Mouse (Mus musculus) limb, embryonic 14.5 days (tissue): ENCODE data around the gene Phkg2. TPM values are rescaled to one million over a fixed set of nuclear protein-coding genes. Genes with fewer than 3 reads are reported as not detected.

Experiments used
- ATAC-seq: fragments of 200-750 bp; cut with Nextera tagmentation; 2 replicates; pipeline ENCODE4 v1.8.0; 2017; ENCODE audit warnings: low read depth, moderate number of reproducible peaks, moderate TSS enrichment; ENCODE audit not compliant: low FRiP score
- DNase-seq: peaks from one replicate; pipeline ENCODE4 v3.0.0-alpha.2; 2015; ENCODE audit warnings: low spot score
- H3K27ac ChIP-seq: fragments of 300-500 bp; sonication (generic); replicated peaks from 2 replicates; pipeline ENCODE4 v1.5.1; 2014; ENCODE audit warnings: low read depth, mild to moderate bottlenecking, low read length, moderate library complexity, mixed read lengths
- H3K27me3 ChIP-seq: fragments of 300-500 bp; sonication (generic); 2 replicates; pipeline ENCODE4 v1.6.1; 2014; ENCODE audit warnings: low read length, mixed read lengths; ENCODE audit not compliant: control insufficient read depth, insufficient read depth
- H3K36me3 ChIP-seq: fragments of 300-500 bp; sonication (generic); 2 replicates; pipeline ENCODE4 v1.6.1; 2014; ENCODE audit warnings: mild to moderate bottlenecking, low read length, moderate library complexity, mixed read lengths; ENCODE audit not compliant: control insufficient read depth, insufficient read depth
- H3K4me1 ChIP-seq: fragments of 300-500 bp; sonication (generic); 2 replicates; pipeline ENCODE4 v1.6.1; 2014; ENCODE audit warnings: antibody characterized with exemption, low read length, mixed read lengths; ENCODE audit not compliant: control insufficient read depth, insufficient read depth
- H3K4me2 ChIP-seq: fragments of 300-500 bp; sonication (generic); replicated peaks from 2 replicates; pipeline ENCODE4 v1.6.1; 2014; ENCODE audit warnings: low read depth, mild to moderate bottlenecking, low read length, moderate library complexity; ENCODE audit not compliant: severe bottlenecking
- H3K4me3 ChIP-seq: fragments of 300-500 bp; sonication (generic); replicated peaks from 2 replicates; pipeline ENCODE4 v1.5.1; 2014; ENCODE audit warnings: low read length
- H3K9ac ChIP-seq: fragments of 300-500 bp; sonication (generic); 2 replicates; pipeline ENCODE4 v1.6.1; 2014; ENCODE audit warnings: mild to moderate bottlenecking, low read depth, low read length, moderate library complexity; ENCODE audit not compliant: severe bottlenecking
- H3K9me3 ChIP-seq: fragments of 300-500 bp; sonication (generic); 2 replicates; pipeline ENCODE4 v1.6.1; 2016; ENCODE audit warnings: low read length; ENCODE audit not compliant: control insufficient read depth
- POLR2A ChIP-seq: fragments of 200-500 bp; IDR thresholded peaks from 2 replicates; pipeline ENCODE4 v1.8.0; 2012; ENCODE audit warnings: inconsistent platforms, mild to moderate bottlenecking, moderate library complexity, borderline replicate concordance; ENCODE audit not compliant: insufficient read depth, insufficient read length; ENCODE audit errors: extremely low read depth
- WGBS: fragments of 180-500 bp; shearing (Covaris S2); extraction: QIAGEN DNeasy Blood & Tissue Kit; methylation state at CpG from one replicate; pipeline ENCODE4 v1.1.7; 2014; 5-methylcytosine and 5-hydroxymethylcytosine counted together
- polyA plus RNA-seq, 2 experiments: library from polyadenylated mRNA; depleted of rRNA in 1 of 2; stranded (reverse) in 1 of 2; unstranded in 1 of 2; fragments of >200 nt; fragmentation: Nextera tagmentation in 1 of 2; extraction: Ambion mirVana in 1 of 2; gene quantifications; 2 replicates each; pipeline versions ENCODE4 v1.2.1 to v1.2.3; 2012 to 2014

The Phkg2 gene
- polyA plus RNA-seq, 2 experiments, result 36.3 to 99.1 TPM

GRCm38 (mm10) chr7:127585031-127585430 lies 11.9 kb downstream of the Phkg2 start:
- H3K36me3 ChIP-seq, result peaks cover 57% of the 10 kb centered on the region
- ATAC-seq (no peak), DNase-seq (no peak)
- H3K4me2 ChIP-seq, result no peak overlapping the region
- WGBS, result 77% methylated on average over 7 of the region's 7 CpGs
- H3K9ac ChIP-seq, result no peak overlapping the region
- H3K27ac ChIP-seq, result no peak overlapping the region
- no peaks in the 10 kb centered on the region for H3K27me3 ChIP-seq
- no peak overlapping the region for H3K4me3 ChIP-seq
- H3K4me1 ChIP-seq, result peaks cover 10% of the 10 kb centered on the region; the same call in 1 of the 2 replicates
- H3K9me3 ChIP-seq, result no peaks in the 10 kb centered on the region
- no peak for TF ChIP-seq POLR2A

DNA sequence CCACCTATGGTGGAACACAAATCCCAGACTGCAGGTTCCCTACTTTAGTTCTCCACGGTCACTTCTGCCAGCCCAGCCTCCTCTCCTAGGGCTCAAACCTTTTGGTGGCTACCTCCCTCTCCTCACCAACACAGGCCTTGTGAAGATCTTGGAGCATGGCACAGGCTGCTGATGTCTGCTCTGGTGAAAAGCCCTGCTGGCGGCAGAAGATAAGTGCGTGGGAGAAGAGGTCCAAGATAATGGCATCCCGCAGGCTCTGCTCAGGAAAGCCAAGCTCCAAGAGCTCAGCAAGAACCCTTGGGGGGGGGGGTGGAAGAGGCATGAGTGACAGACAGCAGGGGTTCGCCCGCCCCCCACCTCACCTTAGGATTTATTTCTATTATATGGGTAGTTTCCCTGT lies 13.0 kb downstream of the Phkg2 start:
- WGBS, result 95% methylated on average over 6 of the region's 6 CpGs
- Histone ChIP-seq H3K9me3 (no peaks in the 10 kb centered on the region), H3K36me3 (peaks cover 56% of the 10 kb centered on the region), H3K27me3 (no peaks in the 10 kb centered on the region), H3K27ac (no peak overlapping the region), H3K4me2 (no peak overlapping the region), H3K9ac (no peak overlapping the region), H3K4me1 (peaks cover 10% of the 10 kb centered on the region; the same call in 1 of the 2 replicates), H3K4me3 (no peak overlapping the region)
- DNase-seq (no peak), ATAC-seq (no peak)
- TF ChIP-seq POLR2A, result no peak

- H3K27ac ChIP-seq, result no peak overlapping the region
- H3K4me3 ChIP-seq, result peak overlapping the region; percentile 91
- H3K4me1 ChIP-seq, result peaks cover 10% of the 10 kb centered on the region; the same call in 1 of the 2 replicates
- ATAC-seq (no peak), DNase-seq (no peak)
- no peaks in the 10 kb centered on the region for H3K27me3 ChIP-seq
- H3K4me2 ChIP-seq, result peak overlapping the region; percentile 67
- 68% methylated on average over 5 of the region's 5 CpGs for WGBS
- H3K9me3 ChIP-seq, result no peaks in the 10 kb centered on the region
- TF ChIP-seq POLR2A, result no peak
- H3K9ac ChIP-seq, result peak overlapping the region; percentile 34; the same call in 1 of the 2 replicates
- peaks cover 56% of the 10 kb centered on the region for H3K36me3 ChIP-seq
Observed at GRCm38 (mm10) chr7:127587196-127587595, 14.1 kb downstream of the Phkg2 start.

DNA sequence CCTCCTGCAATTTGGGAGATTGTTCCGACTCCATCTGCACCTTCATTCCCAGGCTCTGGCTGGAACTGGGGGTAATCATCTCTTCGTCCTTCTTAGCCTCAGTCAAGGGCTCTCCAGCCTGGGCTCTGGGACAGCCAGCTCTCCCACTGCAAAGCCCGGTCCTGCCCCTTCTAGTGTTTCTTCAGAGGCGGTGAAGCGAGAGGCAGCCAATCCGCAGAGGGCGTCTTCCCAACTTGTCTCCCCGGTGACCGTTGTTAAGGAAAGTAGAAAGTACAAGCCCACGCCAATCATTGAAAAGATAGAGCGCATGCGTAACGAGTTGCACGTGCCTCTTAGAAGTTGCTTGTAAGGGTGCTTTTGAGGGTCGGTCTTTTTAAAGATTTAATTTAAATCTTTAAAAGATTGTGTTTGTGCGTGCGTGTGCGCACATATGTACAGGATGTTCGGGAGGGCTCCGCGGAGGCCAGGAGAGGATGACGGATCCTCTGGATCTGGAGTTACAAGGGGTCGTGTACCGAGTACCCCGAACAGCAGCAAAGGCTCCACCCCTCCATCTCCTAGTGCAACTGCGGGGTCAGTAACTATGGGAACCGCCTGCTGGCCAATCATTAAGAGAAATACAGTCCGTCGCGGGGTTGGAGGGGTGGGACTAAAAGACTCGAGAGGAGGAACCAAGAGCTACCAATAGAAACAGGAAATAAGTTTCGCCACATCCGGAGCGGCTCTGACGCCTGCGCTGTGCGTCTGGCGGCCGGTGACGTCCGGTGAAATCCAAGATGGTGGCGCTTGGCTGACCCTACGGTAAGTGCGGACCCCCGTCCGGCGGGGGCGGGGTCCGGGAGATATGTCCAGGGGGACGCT lies 15.1 kb downstream of the Phkg2 start, which contains the start of the genes Ccdc189 and Rnf40:
Gene Ccdc189 (minus strand): TSS at position 585 of the 861 bp plus-strand sequence.
Gene Rnf40 (plus strand): TSS at position 757 of the 861 bp plus-strand sequence.
- peak within 1 kb of the TSS; percentile 91 for H3K4me3 ChIP-seq
- TF ChIP-seq POLR2A, result peak; percentile 61; the same call in 1 of the 2 replicates
- ATAC-seq (peak; percentile 99), DNase-seq (peak; percentile 99)
- no peaks in the 10 kb centered on the region for H3K27me3 ChIP-seq
- peaks cover 10% of the 10 kb centered on the region; the same call in 1 of the 2 replicates for H3K4me1 ChIP-seq
- no peaks in the 10 kb centered on the region for H3K9me3 ChIP-seq
- H3K9ac ChIP-seq, result peak within 1 kb of the TSS; percentile 75
- peaks cover 56% of the 10 kb centered on the region for H3K36me3 ChIP-seq
- peak within 1 kb of the TSS; percentile 53 for H3K27ac ChIP-seq
- WGBS, result under 1% methylated on average over 50 of the region's 50 CpGs
- peak within 1 kb of the TSS; percentile 67 for H3K4me2 ChIP-seq

GRCm38 (mm10) chr7:127588901-127589300 lies 15.8 kb downstream of the Phkg2 start:
- Histone ChIP-seq H3K36me3 (peaks cover 56% of the 10 kb centered on the region), H3K4me3 (peak overlapping the region; percentile 91), H3K4me2 (peak overlapping the region; percentile 66), H3K9ac (peak overlapping the region; percentile 75), H3K27ac (no peak overlapping the region), H3K27me3 (no peaks in the 10 kb centered on the region), H3K4me1 (peaks cover 10% of the 10 kb centered on the region; the same call in 1 of the 2 replicates), H3K9me3 (no peaks in the 10 kb centered on the region)
- no peak for TF ChIP-seq POLR2A
- ATAC-seq, result no peak
- no peak for DNase-seq
- WGBS, result 7% methylated on average over 22 of the region's 29 CpGs
